ENCODE assay signal across 11 mouse cellular contexts in genomic region chr19:40425326-40425725, GRCm38 (mm10).
DNase-seq lines count a peak whose midpoint lies in the region; ATAC-seq and TF ChIP-seq lines count a peak whose summit lies in the region.
"Had no signal": no experiment of that assay in that cellular context is flagged by ENCODE, and none has a peak within 500 bp of the region (broad histone marks: within the 10 kb centered on the region; RNA-seq: fewer than 3 reads in every experiment).

No protein-coding gene starts in this region.

- no peak overlapping the region for H3K4me3 ChIP-seq in hindbrain, embryonic 13.5 days
- no peak overlapping the region for H3K4me3 ChIP-seq in hindbrain, embryonic 11.5 days (ENCODE audit: low read depth, low read length)
- no peak overlapping the region for H3K4me3 ChIP-seq in hindbrain, embryonic 16.5 days (ENCODE audit: low read length)
- H3K4me3 ChIP-seq in liver, postnatal 0 days (ENCODE audit: low read depth, low read length), result no peak overlapping the region
- H3K4me3 ChIP-seq: myocyte had no signal

- no peak for TF ChIP-seq CTCF in brain, embryonic 14.5 days (IDR thresholded peaks at IDR 0.05; ENCODE audit: borderline replicate concordance, extremely low read depth, insufficient read depth, insufficient read length)
- no peak for TF ChIP-seq CTCF in liver, postnatal 0 days (IDR thresholded peaks at IDR 0.05; ENCODE audit: low read depth)

- H3K4me2 ChIP-seq in hindbrain, embryonic 13.5 days, result no peak overlapping the region
- H3K4me2 ChIP-seq in hindbrain, embryonic 11.5 days (replicated peaks; ENCODE audit: low read depth, low read length), result no peak overlapping the region
- H3K4me2 ChIP-seq in hindbrain, embryonic 16.5 days (ENCODE audit: low read length), result no peak overlapping the region
- H3K4me2 ChIP-seq in liver, postnatal 0 days (ENCODE audit: low read depth, low read length), result no peak overlapping the region

- H3K9me3 ChIP-seq in hindbrain, embryonic 13.5 days, result no peaks in the 10 kb centered on the region
- H3K9me3 ChIP-seq in hindbrain, embryonic 11.5 days (ENCODE audit: control insufficient read depth, low read length), result no peaks in the 10 kb centered on the region
- H3K9me3 ChIP-seq in hindbrain, embryonic 16.5 days (ENCODE audit: control insufficient read depth, low read length), result no peaks in the 10 kb centered on the region
- no peaks in the 10 kb centered on the region for H3K9me3 ChIP-seq in liver, postnatal 0 days (ENCODE audit: low read length)

- WGBS in hindbrain, embryonic 13.5 days, result 68% methylated on average over 5 of the region's 5 CpGs
- 67% methylated on average over 5 of the region's 5 CpGs for WGBS in hindbrain, embryonic 11.5 days
- 49% methylated on average over 5 of the region's 5 CpGs for whole genome bisulfite sequencing in hindbrain, embryonic 16.5 days
- WGBS in liver, postnatal 0 days (ENCODE audit: insufficient replicate concordance), result 47% methylated on average over 5 of the region's 5 CpGs

- peaks cover 21% of the 10 kb centered on the region for H3K4me1 ChIP-seq in hindbrain, embryonic 13.5 days (replicated peaks)
- 0 out of 2 replicates have a peak, but pooled peaks cover 3% of the 10 kb centered on the region for H3K4me1 ChIP-seq in hindbrain, embryonic 11.5 days (replicated peaks; ENCODE audit: control insufficient read depth, insufficient read depth, low read length)
- H3K4me1 ChIP-seq in hindbrain, embryonic 16.5 days (ENCODE audit: control insufficient read depth, insufficient read depth, low read depth, low read length), result peaks cover 6% of the 10 kb centered on the region; the same call in 1 of the 2 replicates
- H3K4me1 ChIP-seq in liver, postnatal 0 days (ENCODE audit: insufficient read depth), result peaks cover 11% of the 10 kb centered on the region

- no peak for DNase-seq in hindbrain, embryonic 11.5 days (ENCODE audit: low spot score)
- DNase-seq in brain, embryonic 14.5 days (ENCODE audit: low read depth), result peak; percentile 32
- no peak for DNase-seq in thymus, postnatal 25 days
- no peak for DNase-seq in liver, postnatal 0 days
- DNase-seq: cerebellum, adult 8-10 months; gastrocnemius, postnatal 14 days; right cerebral cortex, postnatal 4 days had no signal

- H3K27me3 ChIP-seq in hindbrain, embryonic 13.5 days, result no peaks in the 10 kb centered on the region
- H3K27me3 ChIP-seq in hindbrain, embryonic 11.5 days (ENCODE audit: control insufficient read depth, insufficient read depth, low read length), result no peaks in the 10 kb centered on the region
- no peaks in the 10 kb centered on the region for H3K27me3 ChIP-seq in hindbrain, embryonic 16.5 days (replicated peaks; ENCODE audit: control insufficient read depth, insufficient read depth, low read length)
- no peaks in the 10 kb centered on the region for H3K27me3 ChIP-seq in liver, postnatal 0 days (ENCODE audit: insufficient read depth, low read length)

- H3K36me3 ChIP-seq in hindbrain, embryonic 13.5 days, result no peaks in the 10 kb centered on the region
- H3K36me3 ChIP-seq in hindbrain, embryonic 11.5 days (ENCODE audit: control insufficient read depth, insufficient read depth, low read length), result no peaks in the 10 kb centered on the region
- H3K36me3 ChIP-seq in hindbrain, embryonic 16.5 days (ENCODE audit: control insufficient read depth, insufficient read depth, low read length), result no peaks in the 10 kb centered on the region
- no peaks in the 10 kb centered on the region for H3K36me3 ChIP-seq in liver, postnatal 0 days (replicated peaks; ENCODE audit: insufficient read depth, low read length)

- TF ChIP-seq EP300 in liver, postnatal 0 days (IDR thresholded peaks at IDR 0.05; ENCODE audit: low read depth), result no peak

- no peak overlapping the region for H3K9ac ChIP-seq in hindbrain, embryonic 13.5 days
- no peak overlapping the region for H3K9ac ChIP-seq in hindbrain, embryonic 11.5 days (ENCODE audit: low read depth, low read length)
- H3K9ac ChIP-seq in hindbrain, embryonic 16.5 days (ENCODE audit: low read depth, low read length), result no peak overlapping the region
- no peak overlapping the region for H3K9ac ChIP-seq in liver, postnatal 0 days (replicated peaks)

- TF ChIP-seq POLR2A in brain, embryonic 14.5 days (IDR thresholded peaks at IDR 0.05; ENCODE audit: borderline replicate concordance, extremely low read depth, insufficient read depth, insufficient read length, poor library complexity, severe bottlenecking), result no peak

- ATAC-seq in hindbrain, embryonic 13.5 days (ENCODE audit: low FRiP score), result no peak
- ATAC-seq in hindbrain, embryonic 11.5 days (ENCODE audit: low FRiP score), result no peak
- ATAC-seq in common myeloid progenitor, adult 5-6 weeks (replicated peaks; ENCODE audit: low read depth, poor library complexity, severe bottlenecking), result peak; percentile 52; the same call in 1 of the 2 replicates
- no peak for ATAC-seq in hindbrain, embryonic 16.5 days
- ATAC-seq in liver, postnatal 0 days, result no peak

- H3K27ac ChIP-seq in hindbrain, embryonic 13.5 days, result peak overlapping the region; percentile 66
- H3K27ac ChIP-seq in hindbrain, embryonic 11.5 days (ENCODE audit: low read depth, low read length), result no peak overlapping the region
- H3K27ac ChIP-seq in hindbrain, embryonic 16.5 days (ENCODE audit: low read depth, low read length), result peak overlapping the region; percentile 48
- H3K27ac ChIP-seq in liver, postnatal 0 days (ENCODE audit: low read depth), result no peak overlapping the region

Comparison
In these comparisons a context has a peak if more than half of its experiments do, and no peak if none do; other contexts are left out.
1. H3K27ac ChIP-seq: peak in hindbrain, embryonic 13.5 days (single experiment) and hindbrain, embryonic 16.5 days (single experiment); none in hindbrain, embryonic 11.5 days (single experiment) and liver, postnatal 0 days (single experiment).